Mouse (Mus musculus): Measurements from ENCODE around the gene Olfr99.
A peak's percentile ranks its signal among the peaks of the same experiment; 100 is the strongest.

DNA sequence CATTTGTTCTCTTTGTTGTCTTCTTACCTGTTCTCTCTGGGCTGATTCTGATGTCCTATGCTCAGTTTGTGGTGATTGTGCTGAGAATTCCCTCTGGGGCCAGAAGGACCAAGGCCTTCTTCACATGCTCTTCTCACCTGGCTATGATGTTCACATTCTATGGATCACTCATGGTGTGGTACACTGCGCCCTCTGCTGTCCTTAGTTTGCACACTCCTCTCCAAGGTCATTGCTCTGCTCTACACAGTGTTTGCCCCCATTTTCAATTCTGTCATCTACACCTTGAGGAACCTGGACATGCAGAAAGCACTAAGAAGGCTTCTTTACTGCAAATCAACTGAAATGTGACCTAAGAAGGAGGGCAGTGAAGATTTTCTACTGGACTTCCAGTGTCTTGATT is 32.7 kb downstream of the Olfr99 start:
- TF ChIP-seq POLR2A (IDR thresholded peaks at IDR 0.05; ENCODE audit: low read depth, low read length) (no peak), ELF1 (IDR thresholded peaks at IDR 0.05; ENCODE audit: low read depth, low read length) (no peak), JUN (IDR thresholded peaks at IDR 0.05; ENCODE audit: insufficient read depth, low read depth, low read length) (no peak), USF2 (conservative IDR thresholded peaks at IDR 0.05; ENCODE audit: low read depth, low read length) (no peak), EP300 (IDR thresholded peaks at IDR 0.05; ENCODE audit: low read length) (no peak), ZC3H11A (IDR thresholded peaks at IDR 0.05; ENCODE audit: low read depth, low read length) (no peak), MXI1 (IDR thresholded peaks at IDR 0.05; ENCODE audit: low read depth, low read length) (no peak), CHD1 (IDR thresholded peaks at IDR 0.05; ENCODE audit: low read depth, low read length) (no peak), GABPA (IDR thresholded peaks at IDR 0.05; ENCODE audit: insufficient replicate concordance, low read depth, low read length) (no peak), E2F4 (IDR thresholded peaks at IDR 0.05; ENCODE audit: insufficient replicate concordance, low read depth, low read length) (no peak), CTCF (conservative IDR thresholded peaks at IDR 0.05 in 1 of 2, IDR thresholded peaks at IDR 0.05 in 1 of 2; ENCODE audit: low read depth in 2 of 2, low read length in 2 of 2) (peak; percentile 65 to 83)
